Mouse (Mus musculus): Measurements from ENCODE around the gene Nsmce3. TPM values are rescaled to one million over a fixed set of nuclear protein-coding genes. Genes with fewer than 3 reads are reported as not detected.
A peak's percentile ranks its signal among the peaks of the same experiment; 100 is the strongest.

Gene Nsmce3
- total and polyA plus RNA-seq, 2 experiments from 2014 or later: 10.2 to 19.3 TPM

- no peak for ATAC-seq
- Histone ChIP-seq H3K9me3 (ENCODE audit: low read length) (no peaks in the 10 kb centered on the region), H3K9ac (replicated peaks; ENCODE audit: low read length) (no peak overlapping the region), H3K27me3 (ENCODE audit: insufficient read depth, low read length) (no peaks in the 10 kb centered on the region), H3K4me1 (ENCODE audit: insufficient read depth, low read length) (peaks cover 15% of the 10 kb centered on the region), H3K4me2 (ENCODE audit: low read depth, low read length) (peak overlapping the region; percentile 88), H3K4me3 (ENCODE audit: low read length) (no peak overlapping the region), H3K27ac (no peak overlapping the region), H3K36me3 (ENCODE audit: insufficient read depth, low read length) (no peaks in the 10 kb centered on the region)
- no peak for TF ChIP-seq CTCF (IDR thresholded peaks at IDR 0.05; ENCODE audit: low read depth)
- 76% methylated on average over 6 of the region's 6 CpGs for WGBS
- DNase-seq (ENCODE audit: low spot score): no peak
These were observed 3.2 kb downstream of the Nsmce3 start for GRCm38 (mm10) chr7:64869549-64870065.

- Histone ChIP-seq H3K4me1 (ENCODE audit: insufficient read depth, low read length) (no peaks in the 10 kb centered on the region), H3K27ac (no peak overlapping the region), H3K4me3 (ENCODE audit: low read length) (no peak overlapping the region), H3K36me3 (ENCODE audit: insufficient read depth, low read length) (no peaks in the 10 kb centered on the region), H3K9me3 (ENCODE audit: low read length) (no peaks in the 10 kb centered on the region), H3K4me2 (ENCODE audit: low read depth, low read length) (no peak overlapping the region), H3K9ac (replicated peaks; ENCODE audit: low read length) (no peak overlapping the region), H3K27me3 (ENCODE audit: insufficient read depth, low read length) (no peaks in the 10 kb centered on the region)
- DNase-seq (ENCODE audit: low spot score) (no peak), ATAC-seq (no peak)
- no peak for TF ChIP-seq CTCF (IDR thresholded peaks at IDR 0.05; ENCODE audit: low read depth)
- whole genome bisulfite sequencing: 74% methylated on average over 3 of the region's 3 CpGs
These were observed 9.3 kb downstream of the Nsmce3 start for GRCm38 (mm10) chr7:64863538-64863937.

GRCm38 (mm10) chr7:64862978-64863377, 9.8 kb downstream of the Nsmce3 start:
- Histone ChIP-seq H3K4me2 (ENCODE audit: low read depth, low read length) (no peak overlapping the region), H3K4me1 (ENCODE audit: insufficient read depth, low read length) (no peaks in the 10 kb centered on the region), H3K27ac (no peak overlapping the region), H3K4me3 (ENCODE audit: low read length) (no peak overlapping the region), H3K9ac (replicated peaks; ENCODE audit: low read length) (no peak overlapping the region), H3K27me3 (ENCODE audit: insufficient read depth, low read length) (no peaks in the 10 kb centered on the region), H3K9me3 (ENCODE audit: low read length) (no peaks in the 10 kb centered on the region), H3K36me3 (ENCODE audit: insufficient read depth, low read length) (no peaks in the 10 kb centered on the region)
- DNase-seq (ENCODE audit: low spot score) (peak; percentile 48), ATAC-seq (peak; percentile 91)
- 56% methylated on average over 3 of the region's 3 CpGs for WGBS
- TF ChIP-seq CTCF (IDR thresholded peaks at IDR 0.05; ENCODE audit: low read depth): no peak

GRCm38 (mm10) chr7:64856526-64857082, 16.2 kb downstream of the Nsmce3 start:
- Histone ChIP-seq H3K9me3 (ENCODE audit: low read length) (no peaks in the 10 kb centered on the region), H3K27me3 (ENCODE audit: insufficient read depth, low read length) (no peaks in the 10 kb centered on the region), H3K4me2 (ENCODE audit: low read depth, low read length) (peak overlapping the region; percentile 43), H3K9ac (replicated peaks; ENCODE audit: low read length) (no peak overlapping the region), H3K36me3 (ENCODE audit: insufficient read depth, low read length) (no peaks in the 10 kb centered on the region), H3K4me3 (ENCODE audit: low read length) (0 out of 2 replicates have a peak overlapping the region, but pooled peaks have one; percentile 4), H3K27ac (peak overlapping the region; percentile 15; the same call in 1 of the 2 replicates), H3K4me1 (ENCODE audit: insufficient read depth, low read length) (no peaks in the 10 kb centered on the region)
- no peak for TF ChIP-seq CTCF (IDR thresholded peaks at IDR 0.05; ENCODE audit: low read depth)
- WGBS: 51% methylated on average over 12 of the region's 12 CpGs
- peak; percentile 46 for DNase-seq (ENCODE audit: low spot score)
- ATAC-seq: no peak

- Histone ChIP-seq H3K4me1 (ENCODE audit: insufficient read depth, low read length) (no peaks in the 10 kb centered on the region), H3K4me3 (ENCODE audit: low read length) (peak overlapping the region; percentile 4; the same call in 1 of the 2 replicates), H3K9me3 (ENCODE audit: low read length) (no peaks in the 10 kb centered on the region), H3K27ac (peak overlapping the region; percentile 15; the same call in 1 of the 2 replicates), H3K9ac (replicated peaks; ENCODE audit: low read length) (no peak overlapping the region), H3K36me3 (ENCODE audit: insufficient read depth, low read length) (no peaks in the 10 kb centered on the region), H3K4me2 (ENCODE audit: low read depth, low read length) (peak overlapping the region; percentile 43), H3K27me3 (ENCODE audit: insufficient read depth, low read length) (no peaks in the 10 kb centered on the region)
- DNase-seq (ENCODE audit: low spot score) (peak; percentile 65), ATAC-seq (0 out of 2 replicates have a peak, but pooled peaks have one; percentile 43)
- no peak for TF ChIP-seq CTCF (IDR thresholded peaks at IDR 0.05; ENCODE audit: low read depth)
- 40% methylated on average over 15 of the region's 15 CpGs for WGBS
These were observed 16.8 kb downstream of the Nsmce3 start for GRCm38 (mm10) chr7:64855976-64856375.

- Histone ChIP-seq H3K27ac (peak overlapping the region; percentile 3; the same call in 1 of the 2 replicates), H3K4me1 (ENCODE audit: insufficient read depth, low read length) (no peaks in the 10 kb centered on the region), H3K36me3 (ENCODE audit: insufficient read depth, low read length) (no peaks in the 10 kb centered on the region), H3K27me3 (ENCODE audit: insufficient read depth, low read length) (no peaks in the 10 kb centered on the region), H3K9me3 (ENCODE audit: low read length) (no peaks in the 10 kb centered on the region), H3K4me3 (ENCODE audit: low read length) (no peak overlapping the region), H3K9ac (replicated peaks; ENCODE audit: low read length) (no peak overlapping the region), H3K4me2 (ENCODE audit: low read depth, low read length) (no peak overlapping the region)
- DNase-seq (ENCODE audit: low spot score) (no peak), ATAC-seq (peak; percentile 62; the same call in 1 of the 2 replicates)
- no peak for TF ChIP-seq CTCF (IDR thresholded peaks at IDR 0.05; ENCODE audit: low read depth)
- 73% methylated on average over 5 of the region's 10 CpGs for WGBS
These were observed 17.3 kb downstream of the Nsmce3 start for GRCm38 (mm10) chr7:64855389-64855927.

GRCm38 (mm10) chr7:64850791-64851190, 22.0 kb downstream of the Nsmce3 start:
- no peak overlapping the region for H3K4me3 ChIP-seq (ENCODE audit: low read length)
- H3K4me1 ChIP-seq (ENCODE audit: insufficient read depth, low read length): no peaks in the 10 kb centered on the region
- H3K9ac ChIP-seq (replicated peaks; ENCODE audit: low read length): no peak overlapping the region
- WGBS: 71% methylated on average over 3 of the region's 3 CpGs
- no peak for ATAC-seq
- H3K27me3 ChIP-seq (ENCODE audit: insufficient read depth, low read length): no peaks in the 10 kb centered on the region
- DNase-seq (ENCODE audit: low spot score): no peak
- H3K4me2 ChIP-seq (ENCODE audit: low read depth, low read length): no peak overlapping the region
- H3K9me3 ChIP-seq (ENCODE audit: low read length): no peaks in the 10 kb centered on the region
- TF ChIP-seq CTCF (IDR thresholded peaks at IDR 0.05; ENCODE audit: low read depth): no peak
- H3K27ac ChIP-seq: no peak overlapping the region
- H3K36me3 ChIP-seq (ENCODE audit: insufficient read depth, low read length): no peaks in the 10 kb centered on the region
